Comparison of ENCODE assay signal across 8 mouse cellular contexts in the genomic region with DNA sequence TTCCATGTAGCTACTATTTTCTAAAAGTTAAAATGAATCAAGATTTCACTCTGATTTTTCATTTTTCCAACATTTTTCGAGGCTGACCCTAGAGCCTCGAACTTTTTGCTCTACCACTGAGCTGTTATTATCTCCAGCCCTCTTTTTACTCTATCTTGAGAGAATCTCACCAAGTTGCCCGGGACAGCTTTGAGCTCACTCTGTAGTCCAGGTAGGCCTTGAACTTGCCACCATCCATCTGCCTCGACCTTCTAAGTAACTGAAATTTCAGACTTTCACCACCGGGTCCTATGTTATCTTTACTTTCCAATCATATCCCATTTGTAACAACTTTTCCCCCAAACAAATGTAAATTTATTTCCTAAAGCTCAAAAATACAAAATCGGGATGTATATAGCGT. TPM values are rescaled to one million over a fixed set of nuclear protein-coding genes. Genes with fewer than 3 reads are reported as not detected.
A peak's percentile ranks its signal among the peaks of the same experiment; 100 is the strongest.
DNase-seq lines count a peak whose midpoint lies in the region; ATAC-seq and TF ChIP-seq lines count a peak whose summit lies in the region.

No protein-coding gene starts in this region.

- TF ChIP-seq EP300 in CH12.LX (IDR thresholded peaks at IDR 0.05; ENCODE audit: low read length) = no peak
- TF ChIP-seq EP300 in liver, embryonic 14.5 days (IDR thresholded peaks at IDR 0.05; ENCODE audit: low read depth) = no peak

- 12% methylated on average over 7 of the region's 7 CpGs for WGBS in heart, embryonic 10.5 days
- 23% methylated on average over 7 of the region's 7 CpGs for WGBS in forebrain, embryonic 11.5 days
- WGBS in liver, embryonic 14.5 days (ENCODE audit: insufficient replicate concordance) = 8% methylated on average over 7 of the region's 7 CpGs

- no peaks in the 10 kb centered on the region for H3K27me3 ChIP-seq in heart, embryonic 10.5 days (ENCODE audit: insufficient read depth, poor library complexity, severe bottlenecking)
- H3K27me3 ChIP-seq in CH12.LX (replicated peaks) = no peaks in the 10 kb centered on the region
- no peaks in the 10 kb centered on the region for H3K27me3 ChIP-seq in forebrain, embryonic 11.5 days (ENCODE audit: control insufficient read depth, insufficient read depth, low read length)
- no peaks in the 10 kb centered on the region for H3K27me3 ChIP-seq in liver, embryonic 14.5 days (ENCODE audit: control insufficient read depth, insufficient read depth, low read length)

- H3K4me3 ChIP-seq in heart, embryonic 10.5 days = peak overlapping the region; percentile 97
- peak overlapping the region; percentile 90 to 99 (median 91) for H3K4me3 ChIP-seq in CH12.LX (replicated peaks in 1 of 3; ENCODE audit: low read depth in 2 of 3, low read length in 2 of 3, poor library complexity in 1 of 3)
- peak overlapping the region; percentile 99 for H3K4me3 ChIP-seq in forebrain, embryonic 11.5 days (ENCODE audit: low read depth, low read length)
- H3K4me3 ChIP-seq in liver, embryonic 14.5 days (ENCODE audit: insufficient read depth in 1 of 2, low read depth in 2 of 2, low read length in 2 of 2) = peak overlapping the region; percentile 85 to 94

- peak overlapping the region; percentile 100; the same call in 1 of the 2 replicates for H3K27ac ChIP-seq in heart, embryonic 10.5 days
- H3K27ac ChIP-seq in CH12.LX (ENCODE audit: insufficient read depth, low read depth) = no peak overlapping the region
- H3K27ac ChIP-seq in forebrain, embryonic 11.5 days (ENCODE audit: low read depth, low read length) = no peak overlapping the region
- H3K27ac ChIP-seq in liver, embryonic 14.5 days = no peak overlapping the region

- H3K36me3 ChIP-seq in heart, embryonic 10.5 days = peaks cover 2% of the 10 kb centered on the region; the same call in 1 of the 2 replicates
- peaks cover 0 to 2% of the 10 kb centered on the region in 2 experiments for H3K36me3 ChIP-seq in CH12.LX (replicated peaks in 1 of 2; ENCODE audit: control insufficient read depth in 1 of 2, insufficient read depth in 1 of 2, low read length in 1 of 2)
- H3K36me3 ChIP-seq in forebrain, embryonic 11.5 days (ENCODE audit: control insufficient read depth, insufficient read depth, low read length) = no peaks in the 10 kb centered on the region
- no peaks in the 10 kb centered on the region for H3K36me3 ChIP-seq in liver, embryonic 14.5 days (replicated peaks; ENCODE audit: control insufficient read depth, insufficient read depth, low read depth)

- peak overlapping the region; percentile 76; the same call in 1 of the 2 replicates for H3K4me2 ChIP-seq in CH12.LX (ENCODE audit: insufficient read depth, low read depth, poor library complexity, severe bottlenecking)
- H3K4me2 ChIP-seq in forebrain, embryonic 11.5 days (ENCODE audit: low read depth, low read length, severe bottlenecking) = peak overlapping the region; percentile 94
- H3K4me2 ChIP-seq in liver, embryonic 14.5 days (ENCODE audit: low read depth) = peak overlapping the region; percentile 95

- ATAC-seq in forebrain, embryonic 11.5 days (replicated peaks; ENCODE audit: low FRiP score) = no peak
- no peak for ATAC-seq in liver, embryonic 14.5 days (ENCODE audit: insufficient read depth)

- H3K79me2 ChIP-seq in CH12.LX (replicated peaks; ENCODE audit: control insufficient read depth, extremely low read depth, insufficient read depth, poor library complexity, severe bottlenecking) = peaks cover 46% of the 10 kb centered on the region

- TF ChIP-seq CTCF in CH12.LX (conservative IDR thresholded peaks at IDR 0.05 in 1 of 2, IDR thresholded peaks at IDR 0.05 in 1 of 2; ENCODE audit: low read depth in 2 of 2, low read length in 2 of 2) = no peak
- no peak for TF ChIP-seq CTCF in liver, embryonic 14.5 days (IDR thresholded peaks at IDR 0.05; ENCODE audit: low read depth)

- peak overlapping the region; percentile 89 for H3K9ac ChIP-seq in CH12.LX (ENCODE audit: insufficient read depth, low read depth)
- peak overlapping the region; percentile 97; the same call in 1 of the 2 replicates for H3K9ac ChIP-seq in forebrain, embryonic 11.5 days (ENCODE audit: low read length)
- H3K9ac ChIP-seq in liver, embryonic 14.5 days (replicated peaks) = peak overlapping the region; percentile 87

- H3K4me1 ChIP-seq in heart, embryonic 10.5 days = peaks cover 14% of the 10 kb centered on the region; the same call in 1 of the 2 replicates
- H3K4me1 ChIP-seq in CH12.LX (ENCODE audit: control insufficient read depth in 1 of 2, insufficient read depth in 2 of 2) = peaks cover 0 to 34% of the 10 kb centered on the region in 2 experiments; a peak in 2 of 4 replicates
- no peaks in the 10 kb centered on the region for H3K4me1 ChIP-seq in forebrain, embryonic 11.5 days (replicated peaks; ENCODE audit: control insufficient read depth, insufficient read depth, low read length)
- peaks cover 8 to 9% of the 10 kb centered on the region in 2 experiments for H3K4me1 ChIP-seq in liver, embryonic 14.5 days (replicated peaks; ENCODE audit: control insufficient read depth in 2 of 2, insufficient read depth in 2 of 2, low read length in 1 of 2)

- dilution Hi-C loops in CH12.LX (cut with MboI; ENCODE audit: extremely low pct_ligation_motif_present, extremely low pct_unique_long_range_greater_than_20kb, low sequenced_read_pairs) = no loop called here

- TF ChIP-seq RAD21 in CH12.LX (IDR thresholded peaks at IDR 0.05; ENCODE audit: low read depth, low read length) = no peak

- TF ChIP-seq POLR2A in CH12.LX (IDR thresholded peaks at IDR 0.05; ENCODE audit: low read depth, low read length) = no peak

- in situ Hi-C loops in CH12.LX (cut with MboI; ENCODE audit: low pct_ligation_motif_present, low pct_unique_long_range_greater_than_20kb, low sequenced_read_pairs) = no loop called here

- no peaks in the 10 kb centered on the region for H3K9me3 ChIP-seq in heart, embryonic 10.5 days
- H3K9me3 ChIP-seq in CH12.LX (replicated peaks; ENCODE audit: low read length) = no peaks in the 10 kb centered on the region
- H3K9me3 ChIP-seq in forebrain, embryonic 11.5 days (ENCODE audit: control insufficient read depth, low read length) = no peaks in the 10 kb centered on the region
- no peaks in the 10 kb centered on the region for H3K9me3 ChIP-seq in liver, embryonic 14.5 days (ENCODE audit: control insufficient read depth, low read length)

- no peak for DNase-seq in heart, embryonic 10.5 days (ENCODE audit: low spot score)
- DNase-seq in heart, adult 9 months (ENCODE audit: low spot score in 2 of 2) = no peak
- no peak for DNase-seq in CH12.LX (ENCODE audit: extremely low read depth)
- DNase-seq in forebrain, embryonic 11.5 days (ENCODE audit: low spot score) = no peak
- DNase-seq in liver, embryonic 14.5 days (ENCODE audit: low read depth in 3 of 3, low spot score in 3 of 3) = no peak
- DNase-seq in urinary bladder, adult 18-20 months (ENCODE audit: low spot score in 2 of 2) = no peak
- DNase-seq in adrenal gland, postnatal 25 days = no peak
- DNase-seq in left cerebral cortex, adult 18-20 months (ENCODE audit: low spot score in 2 of 2) = no peak

TF ChIP-seq in CH12.LX, 34 proteins besides CTCF, POLR2A, EP300 and RAD21:
- TF ChIP-seq TBP (conservative IDR thresholded peaks at IDR 0.05; ENCODE audit: low read depth, low read length) (no peak), GABPA (IDR thresholded peaks at IDR 0.05; ENCODE audit: insufficient replicate concordance, low read depth, low read length) (no peak), JUN (IDR thresholded peaks at IDR 0.05; ENCODE audit: insufficient read depth, low read depth, low read length) (no peak), E2F4 (IDR thresholded peaks at IDR 0.05; ENCODE audit: insufficient replicate concordance, low read depth, low read length) (no peak), MXI1 (IDR thresholded peaks at IDR 0.05; ENCODE audit: low read depth, low read length) (no peak), HCFC1 (IDR thresholded peaks at IDR 0.05; ENCODE audit: low read depth, low read length) (no peak), PAX5 (IDR thresholded peaks at IDR 0.05; ENCODE audit: low read length) (no peak), MAZ (IDR thresholded peaks at IDR 0.05; ENCODE audit: low read depth, low read length) (no peak)

RNA-seq across cellular contexts. Expression of a gene that starts 1.7 kb away (rescaled TPM):
- polyA plus RNA-seq in heart, embryonic 10.5 days (2016; fragmentation: Nextera tagmentation; extraction: Ambion mirVana) = 16.4 and 22.2 TPM in 2 replicates
- total RNA-seq in CH12.LX (2012; rRNA removed) (52.4 and 57.4 TPM in 2 replicates), CH12.LX (2014; rRNA removed) (38.7 and 45.2 TPM in 2 replicates)
- polyA plus RNA-seq in CH12.LX (2012; ENCODE audit: insufficient read length, low read depth) = 68.7 and 70.9 TPM in 2 replicates
- 22.8 and 27.1 TPM in 2 replicates for polyA plus RNA-seq in forebrain, embryonic 11.5 days (2014; fragmentation: Nextera tagmentation; extraction: Ambion mirVana)
- polyA plus RNA-seq in liver, embryonic 14.5 days (2012; rRNA removed) = 9.1 and 11.6 TPM in 2 replicates
- polyA plus RNA-seq in liver, embryonic 14.5 days (2014; fragmentation: Nextera tagmentation; extraction: Ambion mirVana) = 5.8 and 6.7 TPM in 2 replicates
- total RNA-seq in adrenal gland, postnatal 25 days (2021) = 138 and 142 TPM in 2 replicates
- total RNA-seq in left cerebral cortex, adult 18-20 months (2021) = 100 to 1,000 TPM; 115 to 121 TPM

RNA-seq across cellular contexts. Expression of a gene that starts 54.6 kb away (rescaled TPM):
- polyA plus RNA-seq in heart, embryonic 10.5 days (2016; fragmentation: Nextera tagmentation; extraction: Ambion mirVana) = 63.6 and 67.8 TPM in 2 replicates
- total RNA-seq in CH12.LX (2012; rRNA removed) (61.7 and 65.8 TPM in 2 replicates), CH12.LX (2014; rRNA removed) (33.6 and 38.0 TPM in 2 replicates)
- 35.6 and 37.1 TPM in 2 replicates for polyA plus RNA-seq in CH12.LX (2012; ENCODE audit: insufficient read length, low read depth)
- polyA plus RNA-seq in forebrain, embryonic 11.5 days (2014; fragmentation: Nextera tagmentation; extraction: Ambion mirVana) = 44.2 and 44.5 TPM in 2 replicates
- polyA plus RNA-seq in liver, embryonic 14.5 days (2012; rRNA removed) = 14.5 and 17.5 TPM in 2 replicates
- 29.1 and 32.0 TPM in 2 replicates for polyA plus RNA-seq in liver, embryonic 14.5 days (2014; fragmentation: Nextera tagmentation; extraction: Ambion mirVana)
- total RNA-seq in adrenal gland, postnatal 25 days (2021) = 148 and 158 TPM in 2 replicates
- total RNA-seq in left cerebral cortex, adult 18-20 months (2021) = 10 to 100 TPM; 48.4 to 54.1 TPM

RNA-seq across cellular contexts. Expression of a gene that starts 54.9 kb away (rescaled TPM):
- 0.11 and 0.26 TPM in 2 replicates for polyA plus RNA-seq in heart, embryonic 10.5 days (2016; fragmentation: Nextera tagmentation; extraction: Ambion mirVana)
- 0.64 and 0.97 TPM in 2 replicates for total RNA-seq in CH12.LX (2012; rRNA removed)
- total RNA-seq in CH12.LX (2014; rRNA removed) = 0.20 TPM in 1 of 2 replicates, not detected in the other
- polyA plus RNA-seq in CH12.LX (2012; ENCODE audit: insufficient read length, low read depth) = not detected in 2 replicates
- polyA plus RNA-seq in forebrain, embryonic 11.5 days (2014; fragmentation: Nextera tagmentation; extraction: Ambion mirVana) = not detected in 2 replicates
- 0.03 TPM in 1 of 2 replicates, not detected in the other for polyA plus RNA-seq in liver, embryonic 14.5 days (2012; rRNA removed)
- polyA plus RNA-seq in liver, embryonic 14.5 days (2014; fragmentation: Nextera tagmentation; extraction: Ambion mirVana) = 0.13 TPM in 1 of 2 replicates, not detected in the other
- 3.5 and 5.0 TPM in 2 replicates for total RNA-seq in adrenal gland, postnatal 25 days (2021)
- total RNA-seq in left cerebral cortex, adult 18-20 months (2021) = 1 to 10 TPM; 2.6 to 3.6 TPM
